Mouse (Mus musculus) midbrain, embryonic 12.5 days (tissue): ENCODE results near the gene Fgd1. TPM values are rescaled to one million over a fixed set of nuclear protein-coding genes. Genes with fewer than 3 reads are reported as not detected.
A peak's percentile ranks its signal among the peaks of the same experiment; 100 is the strongest.

Experiments
- ATAC-seq: fragments of 200-750 bp; cut with Nextera tagmentation; 2 replicates; pipeline ENCODE4 v1.8.0; 2017; ENCODE audit warnings: low read depth, moderate TSS enrichment, moderate library complexity; ENCODE audit not compliant: low FRiP score
- H3K27ac ChIP-seq: fragments of 300-500 bp; sonication (generic); replicated peaks from 2 replicates; pipeline ENCODE4 v1.5.1; 2016; ENCODE audit warnings: mild to moderate bottlenecking
- H3K27me3 ChIP-seq: fragments of 300-500 bp; sonication (generic); 2 replicates; pipeline ENCODE4 v1.6.1; 2016; ENCODE audit warnings: mild to moderate bottlenecking
- H3K36me3 ChIP-seq: fragments of 300-500 bp; sonication (generic); 2 replicates; pipeline ENCODE4 v1.6.1; 2016
- H3K4me1 ChIP-seq: fragments of 300-500 bp; sonication (generic); 2 replicates; pipeline ENCODE4 v1.6.1; 2016
- H3K4me2 ChIP-seq: fragments of 300-500 bp; sonication (generic); replicated peaks from 2 replicates; pipeline ENCODE4 v1.6.1; 2016; ENCODE audit warnings: mild to moderate bottlenecking, moderate library complexity
- H3K4me3 ChIP-seq: fragments of 300-500 bp; sonication (generic); 2 replicates; pipeline ENCODE4 v1.5.1; 2016; ENCODE audit warnings: mild to moderate bottlenecking
- H3K9ac ChIP-seq: fragments of 300-500 bp; sonication (generic); replicated peaks from 2 replicates; pipeline ENCODE4 v1.6.1; 2016; ENCODE audit warnings: mild to moderate bottlenecking, moderate library complexity
- H3K9me3 ChIP-seq: fragments of 300-500 bp; sonication (generic); 2 replicates; pipeline ENCODE4 v1.6.1; 2016; ENCODE audit warnings: mild to moderate bottlenecking
- whole genome bisulfite sequencing: fragments of 180-500 bp; shearing (Covaris S2); methylation state at CpG from one replicate; pipeline ENCODE4 v1.1.7; 2016; 5-methylcytosine and 5-hydroxymethylcytosine counted together
- polyA plus RNA-seq: library from polyadenylated mRNA; unstranded; fragments of >200 nt; fragmentation: Nextera tagmentation; extraction: Ambion mirVana; gene quantifications from 2 replicates; pipeline ENCODE4 v1.2.1, GENCODE M21; 2016

Fgd1 gene
- polyA plus RNA-seq: 14.4 and 14.5 TPM in 2 replicates

DNA sequence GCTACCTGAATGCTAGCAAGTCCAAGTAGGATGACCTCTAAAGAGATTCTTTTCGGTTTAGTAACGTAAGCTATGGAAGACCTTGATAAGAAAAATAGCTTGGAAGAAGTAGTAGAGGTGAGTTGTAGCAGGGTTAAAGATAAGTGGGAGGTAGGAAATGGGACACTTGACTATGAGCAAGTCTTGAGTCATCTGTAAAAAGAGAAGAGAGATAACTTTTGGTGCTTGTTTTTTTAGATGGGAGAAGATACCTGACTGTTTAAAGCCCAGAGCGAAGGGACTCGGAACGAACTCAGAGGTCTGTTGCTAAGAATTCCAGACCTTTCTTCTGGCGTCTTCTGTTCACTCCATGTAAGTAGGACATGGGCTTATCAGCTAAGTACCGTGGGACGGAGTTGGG lies at the start of gene Fgd1:
Gene Fgd1, plus strand, starts transcription at position 301 of the 400 bp plus-strand sequence.
- Histone ChIP-seq H3K4me2 (peak within 1 kb of the TSS; percentile 62), H3K27ac (peak within 1 kb of the TSS; percentile 93), H3K4me3 (peak within 1 kb of the TSS; percentile 70), H3K27me3 (peaks cover 5% of the 10 kb centered on the region; the same call in 1 of the 2 replicates), H3K4me1 (peaks cover 18% of the 10 kb centered on the region), H3K9me3 (no peaks in the 10 kb centered on the region), H3K9ac (peak within 1 kb of the TSS; percentile 80), H3K36me3 (no peaks in the 10 kb centered on the region)
- WGBS: 93% methylated on average over 8 of the region's 8 CpGs
- ATAC-seq: no peak

DNA sequence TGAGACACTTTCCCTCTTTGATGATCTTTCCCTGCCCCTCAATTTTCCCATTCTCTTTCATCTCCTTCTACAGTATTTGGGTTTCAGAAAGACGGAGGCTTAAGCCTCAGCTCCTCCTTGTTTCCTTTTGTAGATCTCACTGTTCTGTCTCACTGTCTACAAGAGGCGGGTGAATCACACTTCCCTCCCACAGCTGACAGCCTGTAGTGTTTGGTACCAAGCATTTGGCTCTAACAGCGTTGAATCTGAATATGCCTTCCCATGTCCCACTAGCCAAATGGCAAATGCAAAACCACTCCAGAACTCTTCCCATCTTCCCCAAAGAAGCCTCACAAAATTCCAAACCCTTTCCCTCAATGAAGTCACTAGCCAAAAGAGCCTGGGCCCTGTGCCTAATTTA lies 49.2 kb upstream of the Fgd1 start:
- no peak for ATAC-seq
- Histone ChIP-seq H3K4me2 (no peak overlapping the region), H3K9ac (no peak overlapping the region), H3K36me3 (peaks cover 58% of the 10 kb centered on the region), H3K27me3 (peaks cover 3% of the 10 kb centered on the region; the same call in 1 of the 2 replicates), H3K9me3 (no peaks in the 10 kb centered on the region), H3K4me3 (no peak overlapping the region), H3K27ac (no peak overlapping the region), H3K4me1 (no peaks in the 10 kb centered on the region)
- 89% methylated on average over 3 of the region's 3 CpGs for whole genome bisulfite sequencing

DNA sequence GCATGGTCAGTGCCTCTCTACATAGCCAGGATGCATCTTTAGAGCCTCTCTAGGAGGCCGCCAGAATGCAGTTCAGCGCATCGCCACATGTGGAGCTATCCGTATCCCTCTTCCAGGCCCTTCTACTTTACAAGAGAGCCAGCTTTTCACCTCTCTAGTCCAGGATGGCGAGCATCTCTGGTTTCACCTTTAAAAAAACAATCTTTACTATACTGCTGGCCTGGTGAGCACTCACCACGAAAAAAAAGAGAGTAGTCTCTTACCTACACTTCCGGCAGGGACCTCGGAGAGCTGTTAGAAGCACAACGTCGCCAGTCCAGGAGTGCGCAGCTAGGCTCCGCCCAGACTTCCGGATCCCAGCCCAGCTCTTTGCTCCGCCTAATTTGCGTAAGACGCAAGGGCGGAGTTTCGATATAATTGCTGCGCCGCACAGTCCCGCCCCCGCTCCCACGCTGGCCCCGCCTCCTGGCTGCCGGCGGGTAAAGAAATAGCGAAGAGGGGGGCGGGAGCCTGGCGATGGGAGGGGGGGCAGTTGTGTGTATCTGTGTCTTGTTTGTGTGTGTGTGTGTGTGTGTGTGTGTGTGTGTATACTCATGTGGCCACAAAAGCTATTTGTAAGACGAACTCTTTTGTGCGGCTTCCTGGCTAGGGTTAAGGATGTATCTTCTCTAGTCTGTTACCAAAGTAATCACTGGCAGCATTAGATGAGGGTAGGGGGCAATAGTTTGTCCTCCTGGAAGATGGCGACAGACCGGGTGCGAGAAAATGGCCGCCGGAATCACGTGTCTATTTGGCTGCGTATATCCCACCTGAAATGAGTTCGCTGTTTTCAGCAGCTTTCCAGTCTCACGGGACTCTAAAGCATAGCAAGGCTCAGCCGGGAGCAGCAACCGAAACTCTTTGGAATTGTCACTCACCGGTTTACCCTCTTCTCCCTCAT lies 28.7 kb upstream of the Fgd1 start, which contains the start of gene Gnl3l:
Gene Gnl3l, minus strand, starts transcription at position 385 of the 940 bp plus-strand sequence.
- Histone ChIP-seq H3K4me1 (no peaks in the 10 kb centered on the region; the same call in none of the 2 replicates), H3K4me3 (peak within 1 kb of the TSS; percentile 47), H3K27ac (peak within 1 kb of the TSS; percentile 77), H3K36me3 (no peaks in the 10 kb centered on the region; the same call in none of the 2 replicates), H3K4me2 (peak within 1 kb of the TSS; percentile 53), H3K27me3 (no peaks in the 10 kb centered on the region), H3K9me3 (no peaks in the 10 kb centered on the region), H3K9ac (peak within 1 kb of the TSS; percentile 46)
- 29% methylated on average over 43 of the region's 43 CpGs for WGBS
- ATAC-seq: peak; percentile 98

- Histone ChIP-seq H3K4me2 (peak overlapping the region; percentile 53), H3K9ac (peak overlapping the region; percentile 46; the same call in 1 of the 2 replicates), H3K4me1 (no peaks in the 10 kb centered on the region; the same call in none of the 2 replicates), H3K9me3 (no peaks in the 10 kb centered on the region), H3K4me3 (peak overlapping the region; percentile 47), H3K36me3 (no peaks in the 10 kb centered on the region; the same call in 1 of the 2 replicates), H3K27me3 (no peaks in the 10 kb centered on the region), H3K27ac (peak overlapping the region; percentile 77)
- no peak for ATAC-seq
- 16% methylated on average over 3 of the region's 3 CpGs for WGBS
Observed at GRCm38 (mm10) chrX:151017897-151018296, 28.1 kb upstream of the Fgd1 start.

DNA sequence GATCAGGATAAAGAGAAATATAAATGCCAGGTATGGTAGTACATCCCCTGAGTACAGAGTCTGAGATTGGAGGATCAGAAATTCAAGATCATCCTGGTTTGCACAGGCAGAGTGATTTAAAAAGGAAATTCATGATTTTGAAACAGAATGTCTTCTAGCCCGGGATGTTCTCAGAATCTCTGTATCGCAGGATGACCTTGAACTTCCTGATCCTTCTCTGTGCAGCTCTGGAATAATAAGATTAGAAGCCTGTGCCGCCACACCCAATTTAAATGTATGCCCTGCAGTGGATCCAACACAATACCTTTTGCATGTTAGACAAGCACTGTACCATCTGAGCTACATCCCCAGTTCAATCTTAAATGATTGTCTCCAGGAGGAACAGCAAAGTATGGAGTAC lies 27.2 kb upstream of the Fgd1 start:
- Histone ChIP-seq H3K4me3 (peak overlapping the region; percentile 47; the same call in 1 of the 2 replicates), H3K9ac (0 out of 2 replicates have a peak overlapping the region, but pooled peaks have one; percentile 1), H3K4me2 (peak overlapping the region; percentile 53), H3K9me3 (no peaks in the 10 kb centered on the region), H3K27me3 (no peaks in the 10 kb centered on the region), H3K27ac (no peak overlapping the region), H3K4me1 (no peaks in the 10 kb centered on the region; the same call in none of the 2 replicates), H3K36me3 (no peaks in the 10 kb centered on the region; the same call in 1 of the 2 replicates)
- WGBS: 62% methylated on average over 3 of the region's 3 CpGs
- ATAC-seq: no peak

DNA sequence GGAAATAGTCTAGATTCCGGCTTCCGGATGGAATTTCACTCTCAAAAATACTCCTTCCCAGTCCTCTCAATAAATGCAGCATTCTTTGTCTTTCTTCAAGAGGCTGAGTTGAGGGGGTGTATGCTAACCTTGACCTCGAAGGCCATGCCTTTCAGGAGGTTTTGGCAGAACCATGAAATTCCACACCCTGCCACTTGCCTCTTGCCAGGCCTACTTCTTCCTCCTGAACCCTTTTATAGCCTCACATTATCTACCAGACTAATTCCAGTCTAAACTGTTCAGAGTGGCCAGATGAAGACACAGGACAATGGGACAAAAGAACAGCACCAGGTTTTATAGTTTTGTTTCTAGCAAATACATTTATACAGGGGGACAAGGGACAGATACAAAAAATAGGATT lies 14.6 kb upstream of the Fgd1 start:
- no peak overlapping the region for H3K4me2 ChIP-seq
- H3K27me3 ChIP-seq: peaks cover 7% of the 10 kb centered on the region
- no peak overlapping the region for H3K4me3 ChIP-seq
- H3K9me3 ChIP-seq: no peaks in the 10 kb centered on the region
- H3K4me1 ChIP-seq: no peaks in the 10 kb centered on the region
- H3K9ac ChIP-seq: no peak overlapping the region
- 71% methylated on average over 3 of the region's 3 CpGs for WGBS
- ATAC-seq: no peak
- H3K36me3 ChIP-seq: no peaks in the 10 kb centered on the region
- H3K27ac ChIP-seq: no peak overlapping the region

DNA sequence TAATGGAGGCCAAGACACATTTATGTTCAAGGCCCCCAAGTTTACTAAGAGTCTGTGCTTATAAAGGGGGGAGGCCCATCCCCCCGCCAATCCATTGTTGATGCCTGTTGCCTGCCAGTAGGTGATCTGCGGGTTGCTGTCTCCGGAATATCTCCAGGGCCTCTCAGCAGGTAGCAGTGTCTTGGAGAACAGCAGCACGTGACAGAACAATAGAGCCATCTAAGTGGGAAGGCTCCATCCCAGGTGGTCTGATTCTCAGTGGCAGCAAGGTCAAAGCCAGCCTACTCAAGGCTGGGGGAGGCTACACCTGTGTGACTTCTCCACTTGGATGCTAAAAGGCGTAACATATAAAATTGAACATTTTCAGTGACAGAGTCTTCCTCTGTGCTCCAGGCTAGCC lies 4.7 kb upstream of the Fgd1 start:
- no peak overlapping the region for H3K4me3 ChIP-seq
- H3K9ac ChIP-seq: no peak overlapping the region
- H3K4me2 ChIP-seq: no peak overlapping the region
- no peaks in the 10 kb centered on the region for H3K9me3 ChIP-seq
- 44% methylated on average over 5 of the region's 5 CpGs for WGBS
- H3K27me3 ChIP-seq: peaks cover 3% of the 10 kb centered on the region; the same call in 1 of the 2 replicates
- H3K27ac ChIP-seq: no peak overlapping the region
- no peaks in the 10 kb centered on the region for H3K36me3 ChIP-seq
- H3K4me1 ChIP-seq: no peaks in the 10 kb centered on the region
- ATAC-seq: no peak

DNA sequence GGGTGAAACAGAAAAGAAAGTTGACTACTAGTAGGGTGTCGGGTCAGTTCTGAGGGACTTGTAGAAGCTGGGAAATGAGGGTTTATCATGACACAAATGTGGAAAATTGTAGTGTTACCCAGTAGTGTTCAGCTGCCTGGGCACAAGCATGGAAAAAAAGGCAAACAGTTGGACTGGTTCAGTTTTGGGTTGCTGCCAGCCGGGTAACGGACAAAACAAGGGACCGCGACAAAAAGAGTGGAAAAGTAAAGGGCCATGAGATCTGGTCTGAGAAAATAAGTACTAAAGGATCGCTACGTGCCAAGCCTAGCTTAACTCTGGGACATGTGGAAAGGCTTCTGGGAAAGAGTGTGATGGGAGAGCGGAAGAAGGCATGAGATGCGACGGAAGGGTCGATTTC lies 371 bp downstream of the Fgd1 start:
- peak overlapping the region; percentile 80 for H3K9ac ChIP-seq
- H3K9me3 ChIP-seq: no peaks in the 10 kb centered on the region
- H3K4me2 ChIP-seq: peak overlapping the region; percentile 62
- H3K27ac ChIP-seq: peak overlapping the region; percentile 93
- peaks cover 18% of the 10 kb centered on the region for H3K4me1 ChIP-seq
- H3K27me3 ChIP-seq: peaks cover 6% of the 10 kb centered on the region; the same call in 1 of the 2 replicates
- no peak for ATAC-seq
- H3K36me3 ChIP-seq: no peaks in the 10 kb centered on the region
- H3K4me3 ChIP-seq: peak overlapping the region; percentile 70
- WGBS: 42% methylated on average over 11 of the region's 11 CpGs

GRCm38 (mm10) chrX:151046777-151047430 lies 954 bp downstream of the Fgd1 start:
- Histone ChIP-seq H3K9ac (peak overlapping the region; percentile 80), H3K4me2 (peak overlapping the region; percentile 62), H3K36me3 (no peaks in the 10 kb centered on the region), H3K4me1 (peaks cover 18% of the 10 kb centered on the region), H3K27me3 (peaks cover 6% of the 10 kb centered on the region; the same call in 1 of the 2 replicates), H3K4me3 (peak overlapping the region; percentile 70), H3K27ac (peak overlapping the region; percentile 93), H3K9me3 (no peaks in the 10 kb centered on the region)
- WGBS: 26% methylated on average over 40 of the region's 62 CpGs
- ATAC-seq: peak; percentile 88

DNA sequence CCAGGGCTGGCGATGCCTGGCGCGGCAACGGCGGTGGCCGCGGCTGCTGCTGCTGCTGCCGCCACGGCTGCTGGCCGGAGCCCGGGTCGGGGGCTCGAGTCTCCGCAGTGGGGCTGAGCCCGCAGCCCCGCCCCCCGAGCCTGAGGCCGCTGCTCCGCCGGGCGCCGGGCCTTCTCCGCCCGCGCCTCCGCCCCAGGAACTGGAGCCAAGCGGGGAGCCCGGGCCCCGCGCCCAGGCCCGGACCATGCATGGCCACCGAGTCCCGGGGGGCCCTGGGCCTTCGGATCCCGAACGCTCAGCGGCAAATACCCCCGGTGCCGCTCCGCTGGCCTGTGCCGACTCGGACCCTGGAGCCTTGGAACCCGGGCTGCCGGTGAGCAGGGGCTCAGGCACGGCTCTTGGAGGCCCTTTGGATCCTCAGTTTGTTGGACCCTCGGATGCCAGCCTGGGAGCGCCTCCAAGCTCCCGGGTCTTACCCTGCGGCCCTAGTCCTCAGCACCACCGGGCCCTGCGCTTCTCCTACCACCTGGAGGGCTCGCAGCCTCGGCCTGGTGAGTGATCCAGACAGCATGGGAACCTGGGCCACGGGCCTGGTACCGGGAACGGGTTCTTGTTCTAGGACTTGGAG lies 1.6 kb downstream of the Fgd1 start:
- peak; percentile 52 for ATAC-seq
- H3K9ac ChIP-seq: peak overlapping the region; percentile 80
- H3K9me3 ChIP-seq: no peaks in the 10 kb centered on the region
- H3K4me1 ChIP-seq: peaks cover 18% of the 10 kb centered on the region
- 44% methylated on average over 43 of the region's 56 CpGs for WGBS
- no peaks in the 10 kb centered on the region for H3K36me3 ChIP-seq
- H3K27ac ChIP-seq: peak overlapping the region; percentile 93
- H3K4me2 ChIP-seq: peak overlapping the region; percentile 62
- H3K27me3 ChIP-seq: peaks cover 6% of the 10 kb centered on the region; the same call in 1 of the 2 replicates
- H3K4me3 ChIP-seq: peak overlapping the region; percentile 70

- Histone ChIP-seq H3K4me2 (peak overlapping the region; percentile 62), H3K27ac (no peak overlapping the region), H3K36me3 (no peaks in the 10 kb centered on the region), H3K9me3 (no peaks in the 10 kb centered on the region), H3K4me3 (no peak overlapping the region), H3K4me1 (peaks cover 18% of the 10 kb centered on the region), H3K27me3 (peaks cover 3% of the 10 kb centered on the region; the same call in 1 of the 2 replicates), H3K9ac (no peak overlapping the region; the same call in 1 of the 2 replicates)
- 43% methylated on average over 8 of the region's 8 CpGs for WGBS
- ATAC-seq: no peak
Observed at GRCm38 (mm10) chrX:151049661-151050215, 3.8 kb downstream of the Fgd1 start.
